Mouse (Mus musculus) E14TG2a.4 (cell line): ENCODE data around the gene Magi2.

Experiments used
- CTCF ChIP-seq: conservative IDR thresholded peaks from 2 replicates; pipeline ENCODE4 v1.5.1; 2014; ENCODE audit warnings: low read length
- NANOG ChIP-seq: IDR thresholded peaks from 2 replicates; pipeline ENCODE4 v1.6.1; 2014; ENCODE audit warnings: borderline replicate concordance, low read length, mixed read lengths
- POU5F1 ChIP-seq: IDR thresholded peaks from 2 replicates; pipeline ENCODE4 v1.6.1; 2014; ENCODE audit warnings: low read length, borderline replicate concordance

DNA sequence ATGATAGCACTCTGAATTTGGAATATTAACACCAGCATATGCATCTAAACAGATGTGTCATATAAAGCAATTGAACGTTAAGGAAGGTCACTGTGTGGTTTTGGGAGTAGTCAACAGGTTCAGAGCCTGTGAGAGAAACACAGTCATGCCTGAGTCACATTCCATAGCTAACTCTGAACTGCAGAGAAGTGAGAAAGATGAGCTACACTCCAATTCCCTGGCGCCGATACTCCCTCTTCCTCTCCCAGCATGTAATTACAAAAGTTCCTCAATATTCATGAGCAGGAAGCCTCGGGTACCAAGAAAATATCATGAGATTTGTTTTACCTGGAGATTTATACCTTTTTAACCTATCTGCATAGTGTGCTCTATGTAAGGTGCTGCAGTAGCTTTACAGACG, 380.9 kb downstream of the Magi2 start:
- no peak for TF ChIP-seq CTCF
- no peak for TF ChIP-seq POU5F1
- no peak for TF ChIP-seq NANOG
